Mouse (Mus musculus) stomach, embryonic 16.5 days (tissue): ENCODE data around the gene Creg2. TPM values are rescaled to one million over a fixed set of nuclear protein-coding genes. Genes with fewer than 3 reads are reported as not detected.
"Not testable (repeated sequence)": the region's sequence is repeated elsewhere in the genome, so short reads cannot be mapped to it uniquely, and the experiment has no call there.

Experiments used
- ATAC-seq: fragments of 200-750 bp; cut with Nextera tagmentation; 2 replicates; pipeline ENCODE4 v1.8.0; 2017; ENCODE audit warnings: moderate number of reproducible peaks, moderate TSS enrichment; ENCODE audit not compliant: insufficient read depth, low FRiP score
- H3K27ac ChIP-seq: fragments of 300-500 bp; sonication (generic); 2 replicates; pipeline ENCODE4 v1.5.1; 2014; ENCODE audit warnings: low read length
- H3K27me3 ChIP-seq: fragments of 300-500 bp; sonication (generic); 2 replicates; pipeline ENCODE4 v1.6.1; 2014; ENCODE audit warnings: low read length, control low read depth, mixed read lengths; ENCODE audit not compliant: control insufficient read depth, insufficient read depth
- H3K36me3 ChIP-seq: fragments of 300-500 bp; sonication (generic); 2 replicates; pipeline ENCODE4 v1.6.1; 2014; ENCODE audit warnings: low read length; ENCODE audit not compliant: control insufficient read depth, insufficient read depth
- H3K4me1 ChIP-seq: fragments of 300-500 bp; sonication (generic); 2 replicates; pipeline ENCODE4 v1.6.1; 2014; ENCODE audit warnings: low read length, control low read depth, mixed read lengths; ENCODE audit not compliant: control insufficient read depth, insufficient read depth
- H3K4me2 ChIP-seq: fragments of 300-500 bp; sonication (generic); 2 replicates; pipeline ENCODE4 v1.6.1; 2014; ENCODE audit warnings: low read depth, low read length, mixed read lengths
- H3K4me3 ChIP-seq: fragments of 300-500 bp; sonication (generic); replicated peaks from 2 replicates; pipeline ENCODE4 v1.5.1; 2014; ENCODE audit warnings: mild to moderate bottlenecking, low read length
- H3K9ac ChIP-seq: fragments of 300-500 bp; sonication (generic); 2 replicates; pipeline ENCODE4 v1.6.1; 2014; ENCODE audit warnings: low read length
- H3K9me3 ChIP-seq: fragments of 300-500 bp; sonication (generic); replicated peaks from 2 replicates; pipeline ENCODE4 v1.6.1; 2016; ENCODE audit warnings: low read length, control low read depth; ENCODE audit not compliant: control insufficient read depth
- WGBS: fragments of 180-500 bp; shearing (Covaris S2); extraction: QIAGEN DNeasy Blood & Tissue Kit; methylation state at CpG from one replicate; pipeline ENCODE4 v1.1.7; 2014; 5-methylcytosine and 5-hydroxymethylcytosine counted together
- polyA plus RNA-seq: library from polyadenylated mRNA; unstranded; fragments of >200 nt; fragmentation: Nextera tagmentation; extraction: Ambion mirVana; gene quantifications from 2 replicates; pipeline ENCODE4 v1.2.1, GENCODE M21; 2015

Creg2 gene
- polyA plus RNA-seq, 1 experiment from 2014 or later, result 0.34 TPM

- ATAC-seq, result no peak
- Histone ChIP-seq H3K9ac (no peak overlapping the region), H3K9me3 (0 out of 2 replicates have a peak, but pooled peaks cover 2% of the 10 kb centered on the region), H3K4me3 (no peak overlapping the region), H3K4me2 (no peak overlapping the region), H3K27ac (no peak overlapping the region), H3K4me1 (no peaks in the 10 kb centered on the region), H3K36me3 (no peaks in the 10 kb centered on the region), H3K27me3 (no peaks in the 10 kb centered on the region)
- 84% methylated on average over 4 of the region's 4 CpGs for WGBS
Measured at GRCm38 (mm10) chr1:39663050-39663449, 11.8 kb upstream of the Creg2 start.

DNA sequence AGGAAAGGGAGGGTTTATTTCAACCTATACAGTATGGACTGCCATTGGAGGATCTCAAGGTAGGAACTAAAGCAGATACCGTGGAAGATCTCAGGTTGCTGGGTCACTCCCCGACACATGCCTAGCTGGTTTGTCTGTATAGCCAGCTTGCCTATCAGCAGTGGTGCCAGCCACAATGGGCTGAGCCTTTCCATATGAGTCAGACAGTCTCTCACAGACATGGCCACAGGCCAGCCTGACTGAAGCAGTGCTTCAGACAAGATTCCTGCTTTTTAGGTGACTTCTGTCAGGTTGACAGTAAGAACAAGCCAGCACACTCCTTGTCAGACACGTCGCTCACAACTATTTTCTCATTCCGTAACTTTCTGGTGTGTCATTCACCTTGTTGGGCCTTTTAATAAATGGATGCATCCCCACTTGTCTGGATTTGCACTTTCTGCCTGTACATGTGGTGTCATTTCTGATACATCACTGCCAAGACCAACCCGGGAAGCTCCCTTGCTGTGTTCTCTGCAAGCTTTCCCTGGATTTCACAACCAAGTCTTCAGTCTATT is 5.8 kb upstream of the Creg2 start:
- no peaks in the 10 kb centered on the region for H3K27me3 ChIP-seq
- WGBS, result 67% methylated on average over 6 of the region's 6 CpGs
- H3K4me3 ChIP-seq, result no peak overlapping the region

DNA sequence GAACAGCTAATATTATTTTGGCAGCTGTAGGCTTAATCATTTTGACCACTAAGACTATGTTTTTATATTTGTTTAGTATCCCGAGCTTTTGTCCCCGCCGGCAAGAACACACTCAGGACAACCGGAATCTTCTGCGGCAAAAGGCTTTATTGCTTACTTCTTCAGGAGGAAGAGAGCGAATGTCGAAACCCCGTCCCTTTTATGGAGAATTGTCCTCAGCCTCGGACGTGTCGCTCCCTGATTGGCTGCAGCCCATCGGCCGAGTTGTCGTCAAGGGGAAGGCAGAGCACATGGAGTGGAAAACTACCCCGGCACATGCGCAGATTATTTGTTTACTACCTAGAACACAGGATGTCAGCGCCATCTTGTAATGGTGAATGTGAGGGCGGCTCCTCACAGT is 3.6 kb upstream of the Creg2 start:
- WGBS, result 86% methylated on average over 18 of the region's 18 CpGs
- not testable (repeated sequence) for H3K4me3 ChIP-seq, ATAC-seq, H3K4me2 ChIP-seq, H3K9ac ChIP-seq, H3K9me3 ChIP-seq, H3K27ac ChIP-seq, H3K27me3 ChIP-seq, H3K36me3 ChIP-seq
- peaks cover 11% of the 10 kb centered on the region for H3K4me1 ChIP-seq

More for the DNA sequence above, 5.8 kb upstream of the Creg2 start:
- peak overlapping the region; percentile 50; the same call in 1 of the 2 replicates for H3K27ac ChIP-seq
- H3K9me3 ChIP-seq, result 0 out of 2 replicates have a peak, but pooled peaks cover 2% of the 10 kb centered on the region
- H3K9ac ChIP-seq, result no peak overlapping the region
- peaks cover 3% of the 10 kb centered on the region; the same call in 1 of the 2 replicates for H3K4me1 ChIP-seq
- H3K4me2 ChIP-seq, result no peak overlapping the region
- 0 out of 2 replicates have a peak, but pooled peaks have one; percentile 29 for ATAC-seq
- no peaks in the 10 kb centered on the region for H3K36me3 ChIP-seq

DNA sequence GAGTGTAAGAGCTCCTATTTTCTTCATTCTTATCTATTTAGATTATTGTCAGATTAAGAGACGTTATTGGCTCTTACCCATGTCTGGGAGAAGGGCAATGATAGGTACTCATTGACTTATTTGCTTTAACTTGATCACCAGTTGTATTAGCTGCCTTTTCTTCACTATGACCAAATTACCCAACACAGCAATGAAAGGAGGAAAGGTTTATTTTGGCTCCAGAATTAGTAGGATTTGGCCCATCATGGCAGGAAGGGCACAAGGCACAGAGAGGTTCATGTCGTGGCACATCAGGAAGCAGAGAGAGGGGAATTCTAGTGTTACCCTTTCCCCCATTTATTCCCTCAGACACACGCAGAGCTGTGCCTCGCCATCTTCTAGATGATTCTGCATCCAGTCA is 1.8 kb upstream of the Creg2 start:
- 73% methylated on average over 4 of the region's 4 CpGs for WGBS
- H3K4me1 ChIP-seq, result peaks cover 12% of the 10 kb centered on the region
- no peak overlapping the region for H3K27ac ChIP-seq
- no peaks in the 10 kb centered on the region for H3K36me3 ChIP-seq
- no peak overlapping the region for H3K4me2 ChIP-seq
- no peak overlapping the region for H3K4me3 ChIP-seq
- H3K9ac ChIP-seq, result no peak overlapping the region
- ATAC-seq, result no peak
- no peaks in the 10 kb centered on the region for H3K9me3 ChIP-seq
- H3K27me3 ChIP-seq, result peaks cover 11% of the 10 kb centered on the region

DNA sequence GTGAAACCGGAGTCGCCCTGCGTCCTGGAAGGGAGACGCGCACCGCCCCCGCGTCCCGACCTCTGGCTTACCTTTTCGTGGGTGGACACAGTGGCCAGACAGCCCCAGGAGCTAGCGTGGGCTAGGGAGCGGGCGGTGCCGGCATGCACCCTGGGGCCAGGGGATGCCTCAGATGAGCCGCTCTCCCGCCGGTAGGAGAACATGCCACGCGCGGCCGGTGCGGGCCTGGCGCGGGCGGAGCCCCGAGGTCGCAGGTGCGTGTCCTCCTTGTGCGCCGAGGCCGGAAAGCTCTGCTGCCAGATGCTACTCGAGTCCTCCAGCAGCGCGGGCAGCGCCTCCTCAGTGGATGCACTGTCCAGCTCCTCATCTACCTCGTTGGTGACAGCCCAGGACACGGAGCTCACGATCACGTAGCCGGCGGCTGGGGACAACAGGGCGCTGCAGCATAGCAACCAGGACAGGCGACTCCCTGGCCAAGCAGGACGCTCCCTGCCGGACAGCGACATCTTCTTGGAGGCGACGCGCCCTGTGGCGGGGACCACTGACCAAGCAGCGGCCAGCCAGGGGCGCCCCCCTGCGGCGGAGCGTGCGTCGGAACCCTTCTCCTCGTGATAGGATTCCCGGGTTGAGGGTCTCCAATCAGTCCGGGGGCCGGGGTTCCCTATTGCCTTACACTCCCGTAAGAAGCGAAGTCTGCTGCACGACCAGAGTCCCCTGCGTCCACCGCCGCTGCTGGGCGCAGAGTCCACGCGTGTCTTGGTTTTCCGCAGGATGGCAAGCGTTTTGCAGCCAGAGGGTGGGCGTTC is 636 bp downstream of the Creg2 start:
- peak; percentile 73; the same call in 1 of the 2 replicates for ATAC-seq
- peak overlapping the region; percentile 63 for H3K9ac ChIP-seq

GRCm38 (mm10) chr1:39649691-39650434 is 1.4 kb downstream of the Creg2 start:
- Histone ChIP-seq H3K27me3 (peaks cover 11% of the 10 kb centered on the region), H3K9me3 (no peaks in the 10 kb centered on the region), H3K36me3 (no peaks in the 10 kb centered on the region), H3K4me2 (peak overlapping the region; percentile 99), H3K4me1 (peaks cover 9% of the 10 kb centered on the region), H3K4me3 (peak overlapping the region; percentile 58), H3K9ac (peak overlapping the region; percentile 63; the same call in 1 of the 2 replicates), H3K27ac (no peak overlapping the region)
- WGBS, result 15% methylated on average over 17 of the region's 17 CpGs
- ATAC-seq, result peak; percentile 36; the same call in 1 of the 2 replicates

More for the DNA sequence above, 636 bp downstream of the Creg2 start:
- H3K27me3 ChIP-seq, result peaks cover 11% of the 10 kb centered on the region
- H3K4me1 ChIP-seq, result peaks cover 9% of the 10 kb centered on the region
- H3K27ac ChIP-seq, result no peak overlapping the region
- peak overlapping the region; percentile 58 for H3K4me3 ChIP-seq
- 1% methylated on average over 73 of the region's 73 CpGs for WGBS
- H3K4me2 ChIP-seq, result peak overlapping the region; percentile 99
- H3K9me3 ChIP-seq, result no peaks in the 10 kb centered on the region
- H3K36me3 ChIP-seq, result no peaks in the 10 kb centered on the region

DNA sequence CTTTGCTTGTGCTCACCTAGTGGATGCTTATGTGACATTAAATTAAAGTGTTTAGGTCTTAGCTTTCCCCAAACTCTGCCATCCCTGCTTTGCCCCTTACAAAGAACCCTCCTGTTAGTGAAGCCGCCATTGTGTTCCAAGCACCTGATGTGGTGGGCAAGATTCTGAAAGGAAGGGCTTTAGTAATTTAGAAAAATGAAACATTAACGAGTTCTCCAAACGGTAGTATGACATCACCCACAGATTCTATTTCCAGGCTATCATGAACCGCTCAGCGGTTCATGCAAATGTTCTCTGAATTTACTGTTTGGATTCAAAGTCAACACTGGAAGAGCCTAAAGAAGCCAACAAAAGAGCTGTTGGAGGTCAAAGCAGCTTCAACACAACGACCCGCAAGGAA is 2.7 kb downstream of the Creg2 start:
- 77% methylated on average over 7 of the region's 7 CpGs for WGBS
- H3K9ac ChIP-seq, result no peak overlapping the region
- no peak overlapping the region for H3K27ac ChIP-seq
- H3K4me3 ChIP-seq, result no peak overlapping the region
- no peak overlapping the region for H3K4me2 ChIP-seq
- ATAC-seq, result no peak
- no peaks in the 10 kb centered on the region for H3K36me3 ChIP-seq
- H3K9me3 ChIP-seq, result no peaks in the 10 kb centered on the region
- peaks cover 9% of the 10 kb centered on the region for H3K4me1 ChIP-seq
- peaks cover 11% of the 10 kb centered on the region for H3K27me3 ChIP-seq

DNA sequence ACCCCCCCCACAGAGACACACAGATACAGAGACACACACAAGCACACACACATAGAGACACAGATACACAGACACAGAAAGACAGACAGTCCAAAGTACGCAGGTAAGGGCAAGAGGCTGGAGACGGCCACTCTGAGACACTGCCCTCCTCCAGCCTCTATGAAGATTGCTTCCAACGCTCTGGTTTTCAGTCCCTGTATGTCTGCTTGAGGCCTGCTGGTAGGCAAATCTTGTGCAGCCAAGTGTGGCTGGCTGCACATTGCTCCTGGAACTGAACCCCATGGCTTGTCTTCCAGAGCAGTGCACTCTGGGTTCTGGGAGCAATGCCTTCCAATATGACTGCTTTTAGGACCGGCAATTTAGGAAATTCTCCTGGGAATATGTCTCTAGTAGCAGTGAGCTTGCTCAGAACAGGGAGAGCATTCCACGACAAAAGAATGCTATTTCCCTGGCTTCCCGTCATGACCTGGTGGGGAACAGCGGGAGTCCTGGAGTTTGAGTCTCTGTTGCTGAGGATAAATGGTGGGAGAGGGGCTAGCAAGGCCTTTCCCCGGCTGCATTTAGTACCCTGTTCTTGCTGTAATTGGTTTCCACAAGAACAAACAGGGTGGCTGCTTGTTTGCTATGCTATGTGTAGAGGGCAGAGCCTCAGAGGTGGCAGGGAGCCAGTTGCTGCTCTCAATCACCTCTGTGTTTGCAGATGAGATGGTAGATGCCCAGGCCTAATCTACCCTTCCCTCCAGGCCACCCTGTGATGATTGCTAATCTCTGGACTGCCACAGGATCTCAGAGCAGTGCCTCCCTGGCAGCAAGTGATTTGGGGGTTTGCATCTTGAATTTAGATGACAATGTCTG is 5.1 kb downstream of the Creg2 start:
- Histone ChIP-seq H3K4me1 (peaks cover 9% of the 10 kb centered on the region), H3K27me3 (peaks cover 11% of the 10 kb centered on the region), H3K27ac (no peak overlapping the region), H3K9ac (no peak overlapping the region), H3K36me3 (no peaks in the 10 kb centered on the region), H3K4me2 (no peak overlapping the region), H3K4me3 (no peak overlapping the region), H3K9me3 (no peaks in the 10 kb centered on the region)
- 60% methylated on average over 8 of the region's 8 CpGs for WGBS
- ATAC-seq, result no peak
